Comparison of ENCODE assay signal across 12 mouse cellular contexts in genomic region chr17:5747539-5748500, GRCm38 (mm10).
DNase-seq lines count a peak whose midpoint lies in the region; TF ChIP-seq lines count a peak whose summit lies in the region.
"Had no signal": no experiment of that assay in that cellular context is flagged by ENCODE, and none has a peak within 500 bp of the region (broad histone marks: within the 10 kb centered on the region; RNA-seq: fewer than 3 reads in every experiment).

No protein-coding gene starts in this region.

- H3K9me3 ChIP-seq in hindbrain, embryonic 10.5 days: no peaks in the 10 kb centered on the region
- H3K9me3 ChIP-seq: embryonic facial prominence, embryonic 13.5 days; forebrain, embryonic 10.5 days; G1E; lung, embryonic 15.5 days had no signal

- no peaks in the 10 kb centered on the region for H3K36me3 ChIP-seq in myocyte (ENCODE audit: control insufficient read depth, insufficient read depth)
- H3K36me3 ChIP-seq in hindbrain, embryonic 10.5 days: no peaks in the 10 kb centered on the region
- H3K36me3 ChIP-seq: embryonic facial prominence, embryonic 13.5 days; forebrain, embryonic 10.5 days; lung, embryonic 15.5 days had no signal

- peaks cover 8% of the 10 kb centered on the region for H3K27me3 ChIP-seq in myocyte (ENCODE audit: control insufficient read depth, insufficient read depth, insufficient read length)
- H3K27me3 ChIP-seq in hindbrain, embryonic 10.5 days (ENCODE audit: insufficient read depth, poor library complexity, severe bottlenecking): no peaks in the 10 kb centered on the region
- H3K27me3 ChIP-seq: embryonic facial prominence, embryonic 13.5 days; lung, embryonic 15.5 days had no signal

- H3K4me3 ChIP-seq in myocyte: no peak overlapping the region
- H3K4me3 ChIP-seq in hindbrain, embryonic 10.5 days: no peak overlapping the region
- H3K4me3 ChIP-seq: embryonic facial prominence, embryonic 13.5 days; forebrain, embryonic 10.5 days; lung, embryonic 15.5 days had no signal

- 81% methylated on average over 16 of the region's 16 CpGs for WGBS in hindbrain, embryonic 10.5 days

- TF ChIP-seq POLR2A in myocyte (IDR thresholded peaks at IDR 0.05; ENCODE audit: insufficient read length, low read depth): no peak

- intact Hi-C loops in heart, postnatal 36 days (cut with DNase I): loop anchor here (2.0 kb wide), 1 partner anchor 307 kb away; the partner anchor contains the start of gene Tmem242
- intact Hi-C loops in left cerebral cortex, postnatal 4 days (cut with DNase I): no loop called here

- H3K27ac ChIP-seq in hindbrain, embryonic 10.5 days: no peak overlapping the region
- H3K27ac ChIP-seq: embryonic facial prominence, embryonic 13.5 days; forebrain, embryonic 10.5 days; lung, embryonic 15.5 days had no signal

- H3ac ChIP-seq in myocyte (ENCODE audit: control insufficient read depth, insufficient read length): no peak overlapping the region

- H3K79me2 ChIP-seq in myocyte (ENCODE audit: control insufficient read depth, insufficient read depth): no peaks in the 10 kb centered on the region

- H3K4me2 ChIP-seq in myocyte (ENCODE audit: low read depth): peak overlapping the region; percentile 46
- H3K4me2 ChIP-seq: embryonic facial prominence, embryonic 13.5 days; lung, embryonic 15.5 days had no signal

- peak; percentile 81 for DNase-seq in heart, adult 11 months
- DNase-seq in heart, postnatal 36 days: no peak
- DNase-seq in urinary bladder, postnatal 36 days (ENCODE audit: low spot score in 2 of 2): peak; percentile 26 to 36
- no peak for DNase-seq in urinary bladder, postnatal 4 days (ENCODE audit: low spot score in 2 of 2)
- DNase-seq in hindbrain, embryonic 10.5 days (ENCODE audit: low spot score): no peak
- DNase-seq in layer of hippocampus, adult 11-12 months (ENCODE audit: low spot score): no peak
- DNase-seq in left cerebral cortex, postnatal 4 days: no peak

- H3K4me1 ChIP-seq in hindbrain, embryonic 10.5 days (replicated peaks): peaks cover 8% of the 10 kb centered on the region

TF ChIP-seq in myocyte, 11 proteins besides CTCF, POLR2A, EP300 and RAD21:
- no peak for TF ChIP-seq TCF12 (IDR thresholded peaks at IDR 0.05; ENCODE audit: insufficient read depth, poor library complexity, severe bottlenecking)
- TF ChIP-seq USF1 (IDR thresholded peaks at IDR 0.05; ENCODE audit: low read depth): no peak
- no peak for TF ChIP-seq MYOD1 (IDR thresholded peaks at IDR 0.05; ENCODE audit: control insufficient read depth in 1 of 3, insufficient read length in 2 of 3, low read depth in 2 of 3)
- no peak for TF ChIP-seq E2F4 (IDR thresholded peaks at IDR 0.05; ENCODE audit: insufficient read depth)
- TF ChIP-seq TCF3 (IDR thresholded peaks at IDR 0.05; ENCODE audit: insufficient read length, low read depth): no peak
- no peak for TF ChIP-seq MYOG (IDR thresholded peaks at IDR 0.05; ENCODE audit: control insufficient read depth in 1 of 3, insufficient read depth in 1 of 3, insufficient read length in 2 of 3, low read depth in 2 of 3)
- TF ChIP-seq MAX (IDR thresholded peaks at IDR 0.05; ENCODE audit: low read depth): no peak
- TF ChIP-seq REST (IDR thresholded peaks at IDR 0.05; ENCODE audit: insufficient read depth, insufficient read length): no peak
- TF ChIP-seq CEBPB (IDR thresholded peaks at IDR 0.05; ENCODE audit: insufficient read depth, poor library complexity, severe bottlenecking): no peak
- TF ChIP-seq SRF (IDR thresholded peaks at IDR 0.05; ENCODE audit: control insufficient read depth, insufficient read length, low read depth): no peak
- no peak for TF ChIP-seq POLR2AphosphoS2 (IDR thresholded peaks at IDR 0.05; ENCODE audit: insufficient read length, low read depth)
TF ChIP-seq in myocyte: peak in this region for 0.

Comparison
In these comparisons a context has a peak if more than half of its experiments do, and no peak if none do; other contexts are left out.
1. DNase-seq: peak in heart, adult 11 months (single experiment) and urinary bladder, postnatal 36 days (2 of 2); none in heart, postnatal 36 days (0 of 2), urinary bladder, postnatal 4 days (0 of 2), hindbrain, embryonic 10.5 days (single experiment), layer of hippocampus, adult 11-12 months (single experiment) and left cerebral cortex, postnatal 4 days (single experiment).